9 mouse cellular contexts compared by ENCODE assay signal in genomic region chr9:58311191-58311910, GRCm38 (mm10). TPM values are rescaled to one million over a fixed set of nuclear protein-coding genes. Genes with fewer than 3 reads are reported as not detected.
DNase-seq lines count a peak whose midpoint lies in the region; ATAC-seq and TF ChIP-seq lines count a peak whose summit lies in the region.
"Had no signal": no experiment of that assay in that cellular context is flagged by ENCODE, and none has a peak within 500 bp of the region (broad histone marks: within the 10 kb centered on the region; RNA-seq: fewer than 3 reads in every experiment).

No protein-coding gene starts in this region.

- no peaks in the 10 kb centered on the region for H3K27me3 ChIP-seq in ES-Bruce4 (ENCODE audit: control insufficient read depth, insufficient read depth, low read length, poor library complexity, severe bottlenecking)
- peaks cover 84% of the 10 kb centered on the region for H3K27me3 ChIP-seq in liver, embryonic 12.5 days (replicated peaks)
- peaks cover 23% of the 10 kb centered on the region for H3K27me3 ChIP-seq in neural tube, embryonic 15.5 days (replicated peaks)

- H3K9ac ChIP-seq in ES-Bruce4 (ENCODE audit: low read depth, poor library complexity, severe bottlenecking), result peak overlapping the region; percentile 55
- H3K9ac ChIP-seq in liver, embryonic 12.5 days, result no peak overlapping the region
- no peak overlapping the region for H3K9ac ChIP-seq in neural tube, embryonic 15.5 days (replicated peaks)

- DNase-seq in WW6 (ENCODE audit: low read depth, low spot score), result peak; percentile 61
- peak; percentile 38 to 57 for DNase-seq in heart, postnatal 10 days
- DNase-seq in right cerebral cortex, postnatal 36 days (ENCODE audit: low spot score in 2 of 2), result no peak
- DNase-seq in frontal cortex, postnatal 25 days (ENCODE audit: low spot score in 2 of 2), result no peak
- no peak for DNase-seq in cerebellum, adult 11-12 months

- TF ChIP-seq CTCF in ES-Bruce4 (IDR thresholded peaks at IDR 0.05; ENCODE audit: low read depth, low read length), result peak; percentile 31

- no peaks in the 10 kb centered on the region for H3K36me3 ChIP-seq in ES-Bruce4 (ENCODE audit: control insufficient read depth, insufficient read depth, low read length, poor library complexity, severe bottlenecking)
- H3K36me3 ChIP-seq in liver, embryonic 12.5 days, result no peaks in the 10 kb centered on the region
- H3K36me3 ChIP-seq in neural tube, embryonic 15.5 days, result no peaks in the 10 kb centered on the region

- ATAC-seq in liver, embryonic 12.5 days, result no peak
- ATAC-seq in neural tube, embryonic 15.5 days (ENCODE audit: low FRiP score), result no peak

- no peak overlapping the region for H3K27ac ChIP-seq in ES-Bruce4 (ENCODE audit: insufficient read depth, low read length)
- H3K27ac ChIP-seq in liver, embryonic 12.5 days, result no peak overlapping the region
- no peak overlapping the region for H3K27ac ChIP-seq in neural tube, embryonic 15.5 days (replicated peaks)

- WGBS in liver, embryonic 12.5 days (ENCODE audit: insufficient replicate concordance), result 52% methylated on average over 33 of the region's 33 CpGs
- WGBS in neural tube, embryonic 15.5 days, result 60% methylated on average over 33 of the region's 33 CpGs

- TF ChIP-seq POLR2A in ES-Bruce4 (IDR thresholded peaks at IDR 0.05; ENCODE audit: insufficient read depth, low read length), result no peak

- H3K9me3 ChIP-seq in ES-Bruce4 (replicated peaks; ENCODE audit: control insufficient read depth, insufficient read depth, low read length, poor library complexity, severe bottlenecking), result no peaks in the 10 kb centered on the region
- H3K9me3 ChIP-seq in liver, embryonic 12.5 days (replicated peaks), result no peaks in the 10 kb centered on the region
- H3K9me3 ChIP-seq in neural tube, embryonic 15.5 days (replicated peaks), result no peaks in the 10 kb centered on the region

- TF ChIP-seq EP300 in ES-Bruce4 (IDR thresholded peaks at IDR 0.05; ENCODE audit: insufficient read depth, low read depth, low read length), result no peak

- H3K4me2 ChIP-seq in liver, embryonic 12.5 days, result peak overlapping the region; percentile 46
- peak overlapping the region; percentile 65 for H3K4me2 ChIP-seq in neural tube, embryonic 15.5 days

- intact Hi-C loops in heart, postnatal 10 days (cut with DNase I), result no loop called here

- H3K4me1 ChIP-seq in ES-Bruce4 (ENCODE audit: control insufficient read depth, insufficient read depth, low read length), result no peaks in the 10 kb centered on the region
- peaks cover 17% of the 10 kb centered on the region for H3K4me1 ChIP-seq in liver, embryonic 12.5 days
- peaks cover 50% of the 10 kb centered on the region for H3K4me1 ChIP-seq in neural tube, embryonic 15.5 days

- H3K4me3 ChIP-seq in ES-Bruce4 (ENCODE audit: low read depth, low read length), result peak overlapping the region; percentile 37
- H3K4me3 ChIP-seq in liver, embryonic 12.5 days, result peak overlapping the region; percentile 33
- H3K4me3 ChIP-seq in neural tube, embryonic 15.5 days (replicated peaks), result peak overlapping the region; percentile 38; the same call in 1 of the 2 replicates

RNA-seq across cellular contexts. Expression of gene Loxl1, which starts 1.6 kb away (rescaled TPM):
- polyA plus RNA-seq in ES-Bruce4 (2011; ENCODE audit: insufficient read depth, insufficient read length, low read depth, missing spikeins), result 3.4 and 3.6 TPM in 2 replicates
- 10 to 100 TPM; 83.7 to 86.7 TPM for total RNA-seq in heart, postnatal 10 days (2021)
- polyA plus RNA-seq in liver, embryonic 12.5 days (2016; fragmentation: Nextera tagmentation; extraction: Ambion mirVana), result 3.7 and 5.1 TPM in 2 replicates
- polyA plus RNA-seq in neural tube, embryonic 15.5 days (2015; fragmentation: Nextera tagmentation; extraction: Ambion mirVana), result 10.2 and 12.1 TPM in 2 replicates
- total RNA-seq: common myeloid progenitor, adult 5-6 weeks had no signal

RNA-seq across cellular contexts. Expression of gene Stoml1, which starts 58.4 kb away (rescaled TPM):
- 24.6 and 26.5 TPM in 2 replicates for polyA plus RNA-seq in ES-Bruce4 (2011; ENCODE audit: insufficient read depth, insufficient read length, low read depth, missing spikeins)
- total RNA-seq in heart, postnatal 10 days (2021), result 10 to 100 TPM; 15.5 to 15.6 TPM
- polyA plus RNA-seq in liver, embryonic 12.5 days (2016; fragmentation: Nextera tagmentation; extraction: Ambion mirVana), result 6.5 and 6.6 TPM in 2 replicates
- polyA plus RNA-seq in neural tube, embryonic 15.5 days (2015; fragmentation: Nextera tagmentation; extraction: Ambion mirVana), result 121 and 136 TPM in 2 replicates

RNA-seq across cellular contexts. Expression of gene Tbc1d21, which starts 58.9 kb away (rescaled TPM):
- polyA plus RNA-seq in ES-Bruce4 (2011; ENCODE audit: insufficient read depth, insufficient read length, low read depth, missing spikeins), result not detected in 2 replicates
- not detected for total RNA-seq in heart, postnatal 10 days (2021)
- not detected in 2 replicates for polyA plus RNA-seq in liver, embryonic 12.5 days (2016; fragmentation: Nextera tagmentation; extraction: Ambion mirVana)
- not detected in 2 replicates for polyA plus RNA-seq in neural tube, embryonic 15.5 days (2015; fragmentation: Nextera tagmentation; extraction: Ambion mirVana)
- total RNA-seq: common myeloid progenitor, adult 5-6 weeks had no signal

Comparison
In these comparisons a context has a peak if more than half of its experiments do, and no peak if none do; other contexts are left out.
1. DNase-seq: peak in WW6 (single experiment) and heart, postnatal 10 days (2 of 2); none in right cerebral cortex, postnatal 36 days (0 of 2), frontal cortex, postnatal 25 days (0 of 2) and cerebellum, adult 11-12 months (single experiment).
2. Peak in every context shown above with its lines, with median percentiles within 50 percentile points of each other: H3K4me3 ChIP-seq.